Mouse (Mus musculus) stomach, postnatal 0 days (tissue): ENCODE results near the gene Rnf227.

Experiments used
- CTCF ChIP-seq: IDR thresholded peaks from 2 replicates; pipeline ENCODE4 v1.5.1; 2016; ENCODE audit warnings: antibody characterized with exemption, low read depth, mild to moderate bottlenecking, moderate library complexity
- EP300 ChIP-seq: optimal IDR thresholded peaks from 2 replicates; pipeline ENCODE3; 2016; ENCODE audit warnings: antibody characterized with exemption

DNA sequence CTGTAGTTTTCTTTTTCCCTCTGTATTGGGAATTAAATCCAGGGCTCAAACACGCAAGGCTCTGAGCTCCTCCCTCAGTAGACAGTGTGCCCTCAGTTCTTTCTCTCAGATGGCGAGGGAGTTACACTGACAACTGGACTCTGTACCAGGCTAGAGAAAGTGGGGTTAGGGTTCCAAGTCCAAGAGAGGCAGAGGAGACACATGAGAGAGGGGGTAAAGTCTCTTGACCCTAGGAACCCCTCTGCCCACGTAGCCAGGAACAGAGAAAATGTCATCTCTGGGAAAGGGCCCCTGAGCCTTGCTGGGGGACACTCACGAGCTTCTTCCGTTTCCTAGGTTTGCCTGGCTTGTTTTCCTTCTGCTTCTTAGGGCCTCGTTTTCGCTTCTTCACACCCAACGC lies 24.1 kb downstream of the Rnf227 start:
- TF ChIP-seq CTCF: no peak
- TF ChIP-seq EP300: no peak
